Mouse (Mus musculus) lung, postnatal 0 days (tissue): ENCODE data around the gene Vmn1r79. TPM values are rescaled to one million over a fixed set of nuclear protein-coding genes. Genes with fewer than 3 reads are reported as not detected.
"Not testable (repeated sequence)": the region's sequence is repeated elsewhere in the genome, so short reads cannot be mapped to it uniquely, and the experiment has no call there.

ENCODE experiments used
- ATAC-seq: fragments of 200-750 bp; cut with Nextera tagmentation; 2 replicates; pipeline ENCODE4 v1.8.0; 2017; ENCODE audit warnings: moderate library complexity
- DNase-seq: peaks from one replicate; pipeline ENCODE4 v3.0.0-alpha.2; 2016; ENCODE audit warnings: low spot score
- H3K27ac ChIP-seq: fragments of 300-500 bp; sonication (generic); 2 replicates; pipeline ENCODE4 v1.5.1; 2014; ENCODE audit warnings: antibody characterized with exemption, mild to moderate bottlenecking, low read length, mixed read lengths
- H3K27me3 ChIP-seq: fragments of 300-500 bp; sonication (generic); replicated peaks from 2 replicates; pipeline ENCODE4 v1.6.1; 2014; ENCODE audit warnings: low read length, mixed read lengths; ENCODE audit not compliant: insufficient read depth
- H3K36me3 ChIP-seq: fragments of 300-500 bp; sonication (generic); 2 replicates; pipeline ENCODE4 v1.6.1; 2014; ENCODE audit warnings: low read length, mixed read lengths; ENCODE audit not compliant: insufficient read depth
- H3K4me1 ChIP-seq: fragments of 300-500 bp; sonication (generic); 2 replicates; pipeline ENCODE4 v1.6.1; 2014; ENCODE audit warnings: antibody characterized with exemption, low read depth, low read length, mixed read lengths; ENCODE audit not compliant: insufficient read depth
- H3K4me2 ChIP-seq: fragments of 300-500 bp; sonication (generic); replicated peaks from 2 replicates; pipeline ENCODE4 v1.6.1; 2014; ENCODE audit warnings: low read depth, mild to moderate bottlenecking, low read length, moderate library complexity, mixed read lengths
- H3K4me3 ChIP-seq: fragments of 300-500 bp; sonication (generic); 2 replicates; pipeline ENCODE4 v1.5.1; 2014; ENCODE audit warnings: low read depth, low read length
- H3K9ac ChIP-seq: fragments of 300-500 bp; sonication (generic); replicated peaks from 2 replicates; pipeline ENCODE4 v1.6.1; 2014; ENCODE audit warnings: low read depth, mild to moderate bottlenecking
- H3K9me3 ChIP-seq: fragments of 300-500 bp; sonication (generic); 2 replicates; pipeline ENCODE4 v1.6.1; 2016; ENCODE audit warnings: low read length, mixed read lengths
- CTCF ChIP-seq: IDR thresholded peaks from 2 replicates; pipeline ENCODE4 v1.5.1; 2016; ENCODE audit warnings: antibody characterized with exemption, mild to moderate bottlenecking
- EP300 ChIP-seq: IDR thresholded peaks from 2 replicates; pipeline ENCODE4 v1.6.1; 2016; ENCODE audit warnings: antibody characterized with exemption, mild to moderate bottlenecking, control low read depth
- WGBS: fragments of 180-500 bp; shearing (Covaris S2); extraction: QIAGEN DNeasy Blood & Tissue Kit; methylation state at CpG from one replicate; pipeline ENCODE4 v1.1.7; 2014; 5-methylcytosine and 5-hydroxymethylcytosine counted together
- polyA plus RNA-seq: library from polyadenylated mRNA; unstranded; fragments of >200 nt; fragmentation: Nextera tagmentation; extraction: Ambion mirVana; gene quantifications from 2 replicates; pipeline ENCODE4 v1.2.1, GENCODE M21; 2015

The Vmn1r79 gene
- polyA plus RNA-seq: not detected in 2 replicates

DNA sequence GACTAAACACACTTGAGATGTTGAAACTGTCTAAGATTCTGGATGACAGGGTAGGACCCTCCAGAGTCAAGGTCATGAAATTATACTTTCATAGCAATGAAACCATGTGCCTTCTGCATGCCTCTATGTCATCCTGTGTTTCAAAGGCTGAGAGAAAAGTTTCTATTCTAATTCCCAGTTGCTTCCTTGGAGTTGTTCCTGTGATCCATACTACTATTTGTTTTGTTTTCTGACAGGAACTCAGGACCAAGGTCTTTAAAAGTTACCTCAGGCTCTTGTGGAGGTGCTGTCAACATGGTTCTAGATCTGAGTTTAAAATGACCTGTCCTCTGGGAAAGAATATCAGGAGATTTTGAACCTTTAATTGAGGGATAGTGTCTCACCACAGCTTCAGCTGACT lies at the start of gene Vmn1r79:
TSS of gene Vmn1r79 (plus strand) at position 301 of the 400 bp plus-strand sequence.
- H3K36me3 ChIP-seq, H3K27me3 ChIP-seq, H3K4me1 ChIP-seq, H3K4me2 ChIP-seq, ATAC-seq, H3K9ac ChIP-seq, DNase-seq, H3K27ac ChIP-seq, H3K9me3 ChIP-seq, H3K4me3 ChIP-seq: not testable (repeated sequence)

DNA sequence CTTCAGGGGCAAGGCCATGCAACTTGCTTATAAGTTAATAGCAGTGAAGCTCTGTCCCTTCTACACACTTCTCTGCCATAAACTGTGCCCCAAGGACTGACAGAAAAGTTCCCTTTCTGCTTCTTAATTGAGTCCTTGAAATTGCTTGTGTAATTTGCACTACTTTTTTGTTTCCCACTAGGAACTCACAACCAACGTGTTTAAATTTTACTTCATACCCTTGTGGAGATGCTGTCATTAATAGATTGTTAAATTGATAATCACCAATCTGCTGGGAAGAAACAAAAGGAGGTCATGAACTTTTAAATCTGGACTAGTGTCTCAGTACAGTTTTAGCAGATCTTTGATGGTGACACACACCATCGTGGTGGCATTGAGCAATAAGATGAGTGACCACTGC lies 21.1 kb upstream of the Vmn1r79 start, which contains the start of gene Vmn1r78:
TSS of gene Vmn1r78 (plus strand) at position 301 of the 400 bp plus-strand sequence.
- 45% methylated on average over 2 of the region's 2 CpGs for WGBS
- no peak for ATAC-seq
- Histone ChIP-seq H3K9me3 (no peaks in the 10 kb centered on the region), H3K4me1 (no peaks in the 10 kb centered on the region), H3K36me3 (no peaks in the 10 kb centered on the region), H3K4me3 (no peak within 1 kb of the TSS), H3K4me2 (no peak within 1 kb of the TSS), H3K27ac (no peak within 1 kb of the TSS), H3K27me3 (no peaks in the 10 kb centered on the region), H3K9ac (no peak within 1 kb of the TSS)
- TF ChIP-seq EP300: no peak
- no peak for TF ChIP-seq CTCF
- no peak for DNase-seq

DNA sequence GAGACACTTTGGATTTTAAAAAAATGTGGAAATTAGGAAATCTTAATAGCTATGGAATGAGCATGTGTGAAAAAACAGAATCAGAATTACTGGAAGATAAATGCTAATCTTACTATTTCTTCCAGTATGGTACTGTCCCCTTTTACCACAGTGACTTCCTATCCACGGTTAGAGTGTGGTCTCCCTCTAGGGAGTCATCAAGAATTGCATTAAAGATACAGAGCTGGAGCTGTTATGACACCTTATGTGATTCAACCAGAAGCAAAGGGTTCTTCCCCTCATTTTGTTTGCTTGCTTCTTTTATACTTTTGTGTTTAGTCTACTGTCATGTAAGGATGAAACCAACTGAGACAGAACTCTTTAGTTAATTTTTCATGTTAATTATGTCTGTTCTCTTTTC lies 14.6 kb upstream of the Vmn1r79 start:
- ATAC-seq, H3K4me2 ChIP-seq, H3K27me3 ChIP-seq, H3K9me3 ChIP-seq, H3K9ac ChIP-seq, H3K4me1 ChIP-seq, H3K36me3 ChIP-seq, DNase-seq, H3K27ac ChIP-seq, H3K4me3 ChIP-seq: not testable (repeated sequence)
- WGBS: 27% methylated on average over 1 of the region's 1 CpGs

DNA sequence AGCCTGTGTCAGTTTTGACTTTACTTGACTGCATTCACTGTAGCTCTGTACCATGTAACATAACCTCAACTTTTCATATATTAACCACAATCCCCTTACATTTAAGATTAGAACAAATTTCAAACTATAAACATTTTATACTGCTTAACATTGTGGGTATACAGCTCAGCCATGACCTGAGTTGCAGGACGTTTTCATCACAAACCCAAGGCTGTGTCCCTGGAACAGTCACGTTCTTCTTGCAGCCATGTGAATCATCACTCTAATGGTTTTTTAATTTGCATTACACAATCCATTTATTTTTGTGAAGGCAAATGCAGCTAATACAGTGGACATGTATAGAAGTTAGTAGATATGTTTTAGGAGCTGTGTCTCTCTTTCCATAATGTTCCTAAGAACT lies 1.8 kb downstream of the Vmn1r79 start:
- H3K27ac ChIP-seq, H3K9me3 ChIP-seq, H3K27me3 ChIP-seq, H3K9ac ChIP-seq, H3K4me2 ChIP-seq, H3K4me1 ChIP-seq, DNase-seq, H3K4me3 ChIP-seq, H3K36me3 ChIP-seq, ATAC-seq: not testable (repeated sequence)
- WGBS: 53% methylated on average over 2 of the region's 2 CpGs

DNA sequence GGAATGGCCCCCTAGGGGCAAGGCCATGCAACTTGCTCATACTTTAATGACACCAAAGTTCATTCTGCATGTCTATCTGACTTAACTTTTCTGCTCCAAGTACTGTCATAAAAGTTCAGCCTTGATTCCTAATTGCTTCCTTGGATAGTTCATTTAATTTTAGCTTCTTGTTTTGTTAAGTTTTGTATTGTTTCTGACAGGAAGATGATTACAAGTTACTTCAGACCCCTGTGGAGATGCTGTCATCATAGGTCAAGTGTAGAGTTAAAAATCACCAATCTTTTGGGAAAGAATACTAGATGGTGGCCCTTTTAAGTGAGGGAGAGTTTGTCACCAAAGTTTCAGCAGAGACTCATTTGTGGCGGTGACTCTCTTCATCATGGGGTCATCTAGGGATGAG lies 17.9 kb downstream of the Vmn1r79 start, which contains the start of gene Vmn1r80:
TSS of gene Vmn1r80 (plus strand) at position 301 of the 400 bp plus-strand sequence.
- H3K27ac ChIP-seq: no peak within 1 kb of the TSS
- TF ChIP-seq EP300 (no peak), CTCF (no peak)
- no peak for DNase-seq
- no peaks in the 10 kb centered on the region for H3K9me3 ChIP-seq
- no peak within 1 kb of the TSS for H3K9ac ChIP-seq
- H3K4me1 ChIP-seq: no peaks in the 10 kb centered on the region
- ATAC-seq: no peak
- H3K4me3 ChIP-seq: no peak within 1 kb of the TSS
- H3K36me3 ChIP-seq: no peaks in the 10 kb centered on the region
- H3K4me2 ChIP-seq: no peak within 1 kb of the TSS
- WGBS: 70% methylated on average over 1 of the region's 1 CpGs
- no peaks in the 10 kb centered on the region for H3K27me3 ChIP-seq

DNA sequence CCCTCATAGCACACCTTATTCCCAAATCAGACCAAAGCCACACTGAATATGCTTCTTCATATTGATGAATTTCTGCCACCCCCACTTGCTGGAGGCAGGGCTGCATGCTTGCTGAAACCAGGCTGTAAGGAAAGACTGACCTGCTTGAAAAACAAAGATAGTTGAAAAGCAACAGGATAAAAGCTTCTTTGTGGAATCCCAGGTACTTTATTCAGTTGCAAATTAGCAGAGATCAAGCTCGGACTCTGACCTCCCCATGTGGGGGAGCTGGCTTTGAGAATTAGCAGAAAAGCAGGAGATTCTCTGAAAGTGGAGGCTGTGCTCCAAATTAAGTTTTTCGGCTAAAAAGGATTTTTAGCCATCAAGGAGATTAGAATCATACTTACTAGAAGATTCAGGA lies 33.1 kb downstream of the Vmn1r79 start:
- 59% methylated on average over 2 of the region's 2 CpGs for WGBS

More for the DNA sequence above, 33.1 kb downstream of the Vmn1r79 start:
- no peaks in the 10 kb centered on the region for H3K36me3 ChIP-seq
- no peak overlapping the region for H3K4me3 ChIP-seq
- no peak for TF ChIP-seq EP300
- no peak for TF ChIP-seq CTCF
- ATAC-seq (no peak), DNase-seq (no peak)
- H3K4me1 ChIP-seq: no peaks in the 10 kb centered on the region
- H3K27me3 ChIP-seq: no peaks in the 10 kb centered on the region
- no peak overlapping the region for H3K4me2 ChIP-seq
- H3K9me3 ChIP-seq: no peaks in the 10 kb centered on the region
- no peak overlapping the region for H3K27ac ChIP-seq
- H3K9ac ChIP-seq: no peak overlapping the region

Other genes starting within 250 kb of the Vmn1r79 start
- gene Vmn1r76, start 233.1 kb upstream of the Vmn1r79 start, polyA plus RNA-seq: not detected in 2 replicates
- not detected in 2 replicates for gene Vmn1r77, start 134.5 kb upstream of the Vmn1r79 start, polyA plus RNA-seq
- gene Vmn1r78, start 21.0 kb upstream of the Vmn1r79 start, polyA plus RNA-seq: not detected in 2 replicates
- gene Vmn1r80, start 18.0 kb downstream of the Vmn1r79 start, polyA plus RNA-seq: not detected in 2 replicates
- not detected in 2 replicates for gene Vmn1r81, start 97.0 kb downstream of the Vmn1r79 start, polyA plus RNA-seq
- gene Vmn1r82, start 129.2 kb downstream of the Vmn1r79 start, polyA plus RNA-seq: not detected in 2 replicates
- not detected in 2 replicates for gene Vmn1r83, start 158.2 kb downstream of the Vmn1r79 start, polyA plus RNA-seq
- gene Vmn1r84, start 198.0 kb downstream of the Vmn1r79 start, polyA plus RNA-seq: not detected in 2 replicates